Mouse (Mus musculus): Measurements from ENCODE around the gene Bcat2. TPM values are rescaled to one million over a fixed set of nuclear protein-coding genes. Genes with fewer than 3 reads are reported as not detected.

The Bcat2 gene
- polyA plus RNA-seq, 1 experiment, result 54.1 TPM

DNA sequence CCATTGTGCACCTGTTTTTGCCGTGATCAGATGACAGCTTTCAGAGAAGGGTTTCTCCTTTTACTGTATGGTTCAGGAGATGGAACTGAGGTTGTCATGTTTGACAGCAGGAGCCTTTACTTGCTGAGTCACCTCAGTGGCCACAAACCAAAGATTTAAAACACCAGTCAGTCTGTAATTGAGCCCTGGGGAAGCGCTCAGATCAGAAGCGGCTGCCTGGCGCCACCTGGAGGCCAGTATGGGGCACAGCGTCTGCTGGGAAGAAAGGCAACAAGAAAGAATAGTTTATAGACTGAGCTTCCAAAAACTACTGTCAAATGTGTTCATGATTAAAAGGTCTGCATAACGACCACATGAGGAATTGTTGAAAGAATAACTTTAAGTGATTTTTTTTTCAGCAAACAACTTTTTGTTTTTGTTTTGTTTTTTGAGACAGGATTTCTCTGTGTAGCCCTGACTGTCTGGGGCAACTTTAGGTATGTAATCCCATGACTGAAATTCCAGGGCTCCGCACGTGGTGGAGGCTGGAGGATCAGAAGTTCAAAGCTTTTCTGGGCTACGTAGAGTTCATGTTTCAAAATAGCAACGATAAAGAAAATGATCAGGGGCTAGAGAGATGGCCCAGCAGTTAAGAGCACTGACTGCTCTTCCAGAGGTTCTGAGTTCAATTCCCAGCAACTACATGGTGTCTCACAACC, 23.3 kb downstream of the Bcat2 start:
- Histone ChIP-seq H3ac (ENCODE audit: control insufficient read depth, insufficient read length) (no peak overlapping the region), H3K27me3 (ENCODE audit: control insufficient read depth, insufficient read depth, insufficient read length) (no peaks in the 10 kb centered on the region), H3K4me3 (no peak overlapping the region), H3K4me2 (ENCODE audit: low read depth) (no peak overlapping the region), H3K36me3 (ENCODE audit: control insufficient read depth, insufficient read depth) (no peaks in the 10 kb centered on the region), H3K79me2 (ENCODE audit: control insufficient read depth, insufficient read depth) (no peaks in the 10 kb centered on the region)
- TF ChIP-seq POLR2A (IDR thresholded peaks at IDR 0.05; ENCODE audit: insufficient read length, low read depth) (no peak), REST (IDR thresholded peaks at IDR 0.05; ENCODE audit: insufficient read depth, insufficient read length) (no peak), MAX (IDR thresholded peaks at IDR 0.05; ENCODE audit: low read depth) (no peak), SRF (IDR thresholded peaks at IDR 0.05; ENCODE audit: control insufficient read depth, insufficient read length, low read depth) (no peak), TCF12 (IDR thresholded peaks at IDR 0.05; ENCODE audit: insufficient read depth, poor library complexity, severe bottlenecking) (no peak), MYOG (IDR thresholded peaks at IDR 0.05; ENCODE audit: control insufficient read depth in 1 of 3, insufficient read depth in 1 of 3, insufficient read length in 2 of 3, low read depth in 2 of 3) (no peak), E2F4 (IDR thresholded peaks at IDR 0.05; ENCODE audit: insufficient read depth) (no peak), MYOD1 (IDR thresholded peaks at IDR 0.05; ENCODE audit: control insufficient read depth in 1 of 3, insufficient read length in 2 of 3, low read depth in 2 of 3) (no peak), USF1 (IDR thresholded peaks at IDR 0.05; ENCODE audit: low read depth) (no peak), TCF3 (IDR thresholded peaks at IDR 0.05; ENCODE audit: insufficient read length, low read depth) (no peak)

DNA sequence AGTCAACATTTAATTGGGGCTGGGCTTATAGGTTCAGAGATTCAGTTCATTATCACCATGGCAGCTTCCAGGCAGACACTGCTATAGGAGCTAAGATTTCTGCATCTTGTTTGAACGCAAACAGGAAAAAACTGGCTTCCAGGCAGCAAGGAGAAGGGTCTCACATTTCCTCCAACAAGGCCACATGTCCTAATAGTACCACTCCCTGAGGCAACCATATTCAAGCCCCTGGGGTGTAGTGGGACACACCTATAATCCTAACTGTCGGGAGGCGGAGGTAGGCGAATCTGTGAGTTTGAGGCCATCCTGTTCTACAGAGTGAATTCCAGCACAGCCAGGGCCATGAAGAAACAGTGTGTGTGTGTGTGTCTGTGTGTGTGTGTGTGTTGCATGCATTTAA, 25.2 kb downstream of the Bcat2 start:
- Histone ChIP-seq H3K4me3 (no peak overlapping the region), H3ac (ENCODE audit: control insufficient read depth, insufficient read length) (no peak overlapping the region), H3K79me2 (ENCODE audit: control insufficient read depth, insufficient read depth) (no peaks in the 10 kb centered on the region), H3K36me3 (ENCODE audit: control insufficient read depth, insufficient read depth) (no peaks in the 10 kb centered on the region), H3K27me3 (ENCODE audit: control insufficient read depth, insufficient read depth, insufficient read length) (no peaks in the 10 kb centered on the region), H3K4me2 (ENCODE audit: low read depth) (no peak overlapping the region)
- TF ChIP-seq POLR2A (IDR thresholded peaks at IDR 0.05; ENCODE audit: insufficient read length, low read depth) (no peak), E2F4 (IDR thresholded peaks at IDR 0.05; ENCODE audit: insufficient read depth) (no peak), USF1 (IDR thresholded peaks at IDR 0.05; ENCODE audit: low read depth) (no peak), REST (IDR thresholded peaks at IDR 0.05; ENCODE audit: insufficient read depth, insufficient read length) (no peak), TCF3 (IDR thresholded peaks at IDR 0.05; ENCODE audit: insufficient read length, low read depth) (no peak), MYOG (IDR thresholded peaks at IDR 0.05; ENCODE audit: control insufficient read depth in 1 of 3, insufficient read depth in 1 of 3, insufficient read length in 2 of 3, low read depth in 2 of 3) (no peak), TCF12 (IDR thresholded peaks at IDR 0.05; ENCODE audit: insufficient read depth, poor library complexity, severe bottlenecking) (no peak), MYOD1 (IDR thresholded peaks at IDR 0.05; ENCODE audit: control insufficient read depth in 1 of 3, insufficient read length in 2 of 3, low read depth in 2 of 3) (no peak), MAX (IDR thresholded peaks at IDR 0.05; ENCODE audit: low read depth) (no peak), SRF (IDR thresholded peaks at IDR 0.05; ENCODE audit: control insufficient read depth, insufficient read length, low read depth) (no peak), CEBPB (IDR thresholded peaks at IDR 0.05; ENCODE audit: insufficient read depth, poor library complexity, severe bottlenecking) (no peak), POLR2AphosphoS2 (IDR thresholded peaks at IDR 0.05; ENCODE audit: insufficient read length, low read depth) (no peak)

GRCm38 (mm10) chr7:45596107-45596506, 26.2 kb downstream of the Bcat2 start:
- Histone ChIP-seq H3ac (ENCODE audit: control insufficient read depth, insufficient read length) (no peak overlapping the region), H3K27me3 (ENCODE audit: control insufficient read depth, insufficient read depth, insufficient read length) (no peaks in the 10 kb centered on the region), H3K4me2 (ENCODE audit: low read depth) (no peak overlapping the region), H3K36me3 (ENCODE audit: control insufficient read depth, insufficient read depth) (no peaks in the 10 kb centered on the region), H3K4me3 (no peak overlapping the region), H3K79me2 (ENCODE audit: control insufficient read depth, insufficient read depth) (no peaks in the 10 kb centered on the region)
- TF ChIP-seq MYOG (IDR thresholded peaks at IDR 0.05; ENCODE audit: control insufficient read depth in 1 of 3, insufficient read depth in 1 of 3, insufficient read length in 2 of 3, low read depth in 2 of 3) (no peak), TCF3 (IDR thresholded peaks at IDR 0.05; ENCODE audit: insufficient read length, low read depth) (no peak), POLR2A (IDR thresholded peaks at IDR 0.05; ENCODE audit: insufficient read length, low read depth) (no peak), REST (IDR thresholded peaks at IDR 0.05; ENCODE audit: insufficient read depth, insufficient read length) (no peak), MYOD1 (IDR thresholded peaks at IDR 0.05; ENCODE audit: control insufficient read depth in 1 of 3, insufficient read length in 2 of 3, low read depth in 2 of 3) (no peak), SRF (IDR thresholded peaks at IDR 0.05; ENCODE audit: control insufficient read depth, insufficient read length, low read depth) (no peak), USF1 (IDR thresholded peaks at IDR 0.05; ENCODE audit: low read depth) (no peak), TCF12 (IDR thresholded peaks at IDR 0.05; ENCODE audit: insufficient read depth, poor library complexity, severe bottlenecking) (no peak)

- no peaks in the 10 kb centered on the region for H3K79me2 ChIP-seq (ENCODE audit: control insufficient read depth, insufficient read depth)
- H3ac ChIP-seq (ENCODE audit: control insufficient read depth, insufficient read length), result no peak overlapping the region
- no peaks in the 10 kb centered on the region for H3K36me3 ChIP-seq (ENCODE audit: control insufficient read depth, insufficient read depth)
- no peak overlapping the region for H3K4me3 ChIP-seq
- H3K4me2 ChIP-seq (ENCODE audit: low read depth), result no peak overlapping the region
- TF ChIP-seq E2F4 (IDR thresholded peaks at IDR 0.05; ENCODE audit: insufficient read depth) (no peak), MAX (IDR thresholded peaks at IDR 0.05; ENCODE audit: low read depth) (no peak), USF1 (IDR thresholded peaks at IDR 0.05; ENCODE audit: low read depth) (no peak), REST (IDR thresholded peaks at IDR 0.05; ENCODE audit: insufficient read depth, insufficient read length) (no peak), TCF3 (IDR thresholded peaks at IDR 0.05; ENCODE audit: insufficient read length, low read depth) (no peak), TCF12 (IDR thresholded peaks at IDR 0.05; ENCODE audit: insufficient read depth, poor library complexity, severe bottlenecking) (no peak), POLR2AphosphoS2 (IDR thresholded peaks at IDR 0.05; ENCODE audit: insufficient read length, low read depth) (no peak), MYOG (IDR thresholded peaks at IDR 0.05; ENCODE audit: control insufficient read depth in 1 of 3, insufficient read depth in 1 of 3, insufficient read length in 2 of 3, low read depth in 2 of 3) (no peak), SRF (IDR thresholded peaks at IDR 0.05; ENCODE audit: control insufficient read depth, insufficient read length, low read depth) (no peak), CEBPB (IDR thresholded peaks at IDR 0.05; ENCODE audit: insufficient read depth, poor library complexity, severe bottlenecking) (no peak), POLR2A (IDR thresholded peaks at IDR 0.05; ENCODE audit: insufficient read length, low read depth) (no peak), MYOD1 (IDR thresholded peaks at IDR 0.05; ENCODE audit: control insufficient read depth in 1 of 3, insufficient read length in 2 of 3, low read depth in 2 of 3) (no peak)
- H3K27me3 ChIP-seq (ENCODE audit: control insufficient read depth, insufficient read depth, insufficient read length), result no peaks in the 10 kb centered on the region
Observed at GRCm38 (mm10) chr7:45597013-45597412, 27.1 kb downstream of the Bcat2 start.

All from myocyte (in vitro differentiated cells).